Mouse (Mus musculus) liver, postnatal 0 days (tissue): ENCODE results near the gene Ifna5. TPM values are rescaled to one million over a fixed set of nuclear protein-coding genes. Genes with fewer than 3 reads are reported as not detected.
A peak's percentile ranks its signal among the peaks of the same experiment; 100 is the strongest.
"Not testable (repeated sequence)": the region's sequence is repeated elsewhere in the genome, so short reads cannot be mapped to it uniquely, and the experiment has no call there.

ENCODE experiments used
- ATAC-seq: fragments of 200-750 bp; cut with Nextera tagmentation; 2 replicates; pipeline ENCODE4 v1.8.0; 2017; ENCODE audit warnings: mild to moderate bottlenecking, moderate library complexity
- DNase-seq: peaks from one replicate; pipeline ENCODE4 v3.0.0-alpha.2; 2016
- H3K27ac ChIP-seq: fragments of 300-500 bp; sonication (generic); 2 replicates; pipeline ENCODE4 v1.5.1; 2014; ENCODE audit warnings: antibody characterized with exemption, moderate library complexity, mild to moderate bottlenecking, low read depth
- H3K27me3 ChIP-seq: fragments of 300-500 bp; sonication (generic); 2 replicates; pipeline ENCODE4 v1.6.1; 2014; ENCODE audit warnings: low read length, control low read depth, mixed read lengths; ENCODE audit not compliant: insufficient read depth
- H3K36me3 ChIP-seq: fragments of 300-500 bp; sonication (generic); replicated peaks from 2 replicates; pipeline ENCODE4 v1.6.1; 2014; ENCODE audit warnings: mild to moderate bottlenecking, control low read depth, low read length, moderate library complexity, mixed read lengths; ENCODE audit not compliant: insufficient read depth
- H3K4me1 ChIP-seq: fragments of 300-500 bp; sonication (generic); 2 replicates; pipeline ENCODE4 v1.6.1; 2014; ENCODE audit warnings: antibody characterized with exemption, mild to moderate bottlenecking, control low read depth; ENCODE audit not compliant: insufficient read depth
- H3K4me2 ChIP-seq: fragments of 300-500 bp; sonication (generic); 2 replicates; pipeline ENCODE4 v1.6.1; 2014; ENCODE audit warnings: low read depth, mild to moderate bottlenecking, low read length, moderate library complexity, mixed read lengths
- H3K4me3 ChIP-seq: fragments of 300-500 bp; sonication (generic); 2 replicates; pipeline ENCODE4 v1.5.1; 2014; ENCODE audit warnings: low read depth, low read length
- H3K9ac ChIP-seq: fragments of 300-500 bp; sonication (generic); replicated peaks from 2 replicates; pipeline ENCODE4 v1.6.1; 2014; ENCODE audit warnings: mild to moderate bottlenecking, moderate library complexity
- H3K9me3 ChIP-seq: fragments of 300-500 bp; sonication (generic); 2 replicates; pipeline ENCODE4 v1.6.1; 2016; ENCODE audit warnings: mild to moderate bottlenecking, control low read depth, low read length, mixed read lengths
- CTCF ChIP-seq: sonication (generic); IDR thresholded peaks from 2 replicates; pipeline ENCODE4 v1.5.1; 2016; ENCODE audit warnings: antibody characterized with exemption, low read depth
- EP300 ChIP-seq: IDR thresholded peaks from 2 replicates; pipeline ENCODE4 v1.6.1; 2016; ENCODE audit warnings: antibody characterized with exemption, low read depth, mild to moderate bottlenecking
- WGBS: fragments of 180-500 bp; shearing (Covaris S2); extraction: QIAGEN DNeasy Blood & Tissue Kit; methylation state at CpG from one replicate; pipeline ENCODE4 v1.1.7; 2014; ENCODE audit not compliant: insufficient replicate concordance; 5-methylcytosine and 5-hydroxymethylcytosine counted together
- polyA plus RNA-seq: library from polyadenylated mRNA; unstranded; fragments of >200 nt; fragmentation: Nextera tagmentation; extraction: Ambion mirVana; gene quantifications from 2 replicates; pipeline ENCODE4 v1.2.1, GENCODE M21; 2015

Ifna5 gene
- polyA plus RNA-seq, 1 experiment from 2014 or later, result not detected

DNA sequence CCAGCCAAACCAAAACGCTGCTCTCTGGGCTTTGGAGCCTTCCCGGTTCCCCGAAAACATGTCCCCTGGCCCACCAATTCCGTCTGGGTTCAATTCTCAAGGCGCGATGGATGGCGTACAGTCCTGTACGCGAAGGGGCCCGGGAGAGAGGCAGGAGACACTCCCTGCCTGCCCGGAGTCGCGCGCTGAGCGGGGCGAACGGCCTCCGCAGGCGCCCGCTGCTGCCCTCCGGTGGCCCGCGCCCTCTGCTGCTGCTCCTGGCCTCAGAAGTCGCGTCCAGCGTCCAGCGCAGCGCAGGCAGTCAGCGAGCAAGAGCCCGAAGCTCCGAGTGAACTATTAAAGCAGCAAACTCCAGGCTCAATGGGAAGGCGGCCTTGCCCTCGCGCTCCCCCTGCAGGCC is 29.6 kb upstream of the Ifna5 start:
- not testable (repeated sequence) for H3K4me3 ChIP-seq, H3K36me3 ChIP-seq, H3K9me3 ChIP-seq, H3K27ac ChIP-seq, H3K4me2 ChIP-seq, H3K4me1 ChIP-seq, ATAC-seq, H3K27me3 ChIP-seq, DNase-seq, H3K9ac ChIP-seq
- peak; percentile 41 for TF ChIP-seq CTCF
- WGBS, result no CpG with 5 or more reads among the region's 34 CpGs

DNA sequence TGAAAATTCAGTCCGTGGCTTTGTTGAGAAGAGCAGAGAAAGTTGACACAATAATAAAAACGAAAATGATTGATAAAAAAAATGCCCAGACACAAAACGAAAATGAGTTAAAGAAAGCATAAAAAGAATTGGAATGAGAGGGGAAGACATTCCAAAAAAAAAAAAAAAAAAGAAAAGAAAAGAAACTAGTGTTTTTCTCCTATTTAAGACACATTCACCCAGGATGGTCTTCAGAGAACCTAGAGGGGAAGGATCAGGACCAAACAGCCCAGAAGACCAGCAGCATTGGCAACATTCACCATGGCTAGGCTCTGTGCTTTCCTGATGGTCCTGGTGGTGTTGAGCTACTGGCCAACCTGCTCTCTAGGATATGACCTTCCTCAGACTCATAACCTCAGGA is 19.4 kb upstream of the Ifna5 start, which contains the start of gene Ifna7:
TSS of gene Ifna7 (plus strand) at position 301 of the 400 bp plus-strand sequence.
- Histone ChIP-seq H3K27ac (no peak within 1 kb of the TSS), H3K9ac (no peak within 1 kb of the TSS), H3K36me3 (no peaks in the 10 kb centered on the region), H3K9me3 (no peaks in the 10 kb centered on the region), H3K4me3 (no peak within 1 kb of the TSS), H3K4me2 (no peak within 1 kb of the TSS), H3K27me3 (no peaks in the 10 kb centered on the region), H3K4me1 (no peaks in the 10 kb centered on the region)
- DNase-seq (no peak), ATAC-seq (no peak)
- TF ChIP-seq EP300 (no peak), CTCF (no peak)
- WGBS, result 53% methylated on average over 3 of the region's 3 CpGs

DNA sequence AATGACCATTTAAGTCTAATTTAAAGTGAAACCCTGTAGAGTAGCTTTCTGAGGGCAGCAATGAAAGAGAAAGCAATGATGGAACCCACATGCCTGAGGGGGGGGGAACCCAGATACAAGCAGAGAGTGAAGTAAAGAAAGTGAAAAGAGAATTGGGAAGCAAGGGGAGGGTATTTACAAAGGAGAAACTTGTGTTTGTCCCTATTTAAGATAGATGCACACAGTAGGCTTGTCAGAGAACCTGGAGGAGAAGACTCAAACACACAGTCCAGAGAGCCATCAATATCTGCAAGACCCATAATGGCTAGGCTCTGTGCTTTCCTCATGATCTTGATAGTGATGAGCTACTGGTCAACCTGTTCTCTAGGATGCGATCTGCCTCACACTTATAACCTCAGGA is 15.7 kb upstream of the Ifna5 start, which contains the start of gene Ifna11:
TSS of gene Ifna11 (plus strand) at position 301 of the 400 bp plus-strand sequence.
- Histone ChIP-seq H3K9ac (no peak within 1 kb of the TSS), H3K27me3 (no peaks in the 10 kb centered on the region), H3K4me2 (no peak within 1 kb of the TSS), H3K9me3 (no peaks in the 10 kb centered on the region), H3K36me3 (no peaks in the 10 kb centered on the region), H3K4me1 (no peaks in the 10 kb centered on the region), H3K27ac (no peak within 1 kb of the TSS), H3K4me3 (no peak within 1 kb of the TSS)
- 60% methylated on average over 1 of the region's 1 CpGs for WGBS
- ATAC-seq (no peak), DNase-seq (no peak)
- no peak for TF ChIP-seq CTCF
- no peak for TF ChIP-seq EP300

DNA sequence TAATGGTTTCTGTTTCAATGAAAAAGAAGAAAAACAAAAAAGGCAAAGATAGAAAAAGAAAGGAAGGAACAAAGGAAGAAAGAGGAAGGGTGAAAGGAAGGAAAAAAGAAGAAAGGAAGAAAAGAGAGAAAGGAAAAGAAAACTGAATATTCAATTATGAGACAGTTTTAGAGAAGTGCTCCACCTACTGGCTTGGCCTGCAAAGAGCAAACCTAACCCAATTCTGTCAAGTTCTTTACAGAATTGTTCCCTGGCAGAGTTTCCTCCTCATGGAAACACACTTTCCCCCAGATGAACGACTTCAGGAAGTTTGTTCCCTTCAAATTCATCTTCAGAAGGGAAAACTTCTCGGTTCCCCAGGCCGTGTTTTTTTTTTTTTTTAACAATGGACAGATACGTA is 12.3 kb upstream of the Ifna5 start:
- H3K27me3 ChIP-seq, result no peaks in the 10 kb centered on the region
- no peak overlapping the region for H3K4me3 ChIP-seq
- H3K4me1 ChIP-seq, result no peaks in the 10 kb centered on the region
- DNase-seq (no peak), ATAC-seq (no peak)
- no peak overlapping the region for H3K9ac ChIP-seq
- WGBS, result 23% methylated on average over 4 of the region's 4 CpGs
- H3K36me3 ChIP-seq, result no peaks in the 10 kb centered on the region
- no peaks in the 10 kb centered on the region for H3K9me3 ChIP-seq
- H3K4me2 ChIP-seq, result no peak overlapping the region
- H3K27ac ChIP-seq, result no peak overlapping the region
- TF ChIP-seq EP300 (no peak), CTCF (peak; percentile 53)

DNA sequence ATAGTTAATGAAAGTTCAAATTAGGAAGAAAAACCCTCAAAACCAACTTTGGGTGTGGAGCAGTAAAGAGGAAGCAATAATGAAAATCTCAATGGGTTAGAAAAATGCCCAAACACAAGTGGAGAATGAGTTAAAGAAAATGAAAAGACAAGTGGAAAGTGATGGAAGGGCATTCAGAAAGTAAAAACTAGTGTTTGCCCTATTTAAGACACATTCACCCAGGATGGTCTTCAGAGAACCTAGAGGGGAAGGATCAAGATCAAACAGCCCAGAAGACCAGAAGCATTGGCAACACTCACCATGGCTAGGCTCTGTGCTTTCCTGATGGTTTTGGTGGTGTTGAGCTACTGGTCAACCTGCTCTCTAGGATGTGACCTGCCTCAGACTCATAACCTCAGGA is 8.2 kb upstream of the Ifna5 start, which contains the start of gene Ifna6:
TSS of gene Ifna6 (plus strand) at position 301 of the 400 bp plus-strand sequence.
- not testable (repeated sequence) for H3K4me2 ChIP-seq, H3K9ac ChIP-seq, ATAC-seq, H3K4me3 ChIP-seq, H3K4me1 ChIP-seq, H3K27ac ChIP-seq, H3K27me3 ChIP-seq, DNase-seq, H3K9me3 ChIP-seq, H3K36me3 ChIP-seq

DNA sequence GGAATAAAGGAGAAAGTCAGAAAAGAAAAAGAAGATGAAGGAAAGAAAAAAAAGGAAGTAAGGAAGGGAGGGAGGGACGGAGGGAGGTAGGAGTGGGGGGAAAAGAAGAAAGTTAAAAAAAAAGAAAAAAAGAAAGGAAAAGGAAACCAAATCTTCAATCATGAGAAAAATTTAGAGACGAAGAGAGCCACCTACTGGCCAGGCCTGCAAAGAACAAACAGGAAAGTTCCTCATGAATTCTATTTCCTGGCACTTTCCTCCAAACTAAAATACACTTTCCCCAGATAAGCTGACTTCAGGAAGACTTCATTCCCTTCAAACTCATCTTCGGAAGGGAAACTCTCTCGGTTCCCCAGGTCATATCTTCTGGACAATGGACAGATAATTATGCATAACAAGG is 4.8 kb upstream of the Ifna5 start:
- no peak overlapping the region for H3K4me3 ChIP-seq
- TF ChIP-seq CTCF (peak; percentile 44), EP300 (no peak)
- no peak overlapping the region for H3K27ac ChIP-seq
- no peak overlapping the region for H3K4me2 ChIP-seq
- H3K36me3 ChIP-seq, result no peaks in the 10 kb centered on the region
- no peaks in the 10 kb centered on the region for H3K27me3 ChIP-seq
- H3K9me3 ChIP-seq, result no peaks in the 10 kb centered on the region
- DNase-seq, result no peak
- H3K4me1 ChIP-seq, result no peaks in the 10 kb centered on the region
- no peak for ATAC-seq
- H3K9ac ChIP-seq, result no peak overlapping the region
- 24% methylated on average over 4 of the region's 4 CpGs for WGBS

DNA sequence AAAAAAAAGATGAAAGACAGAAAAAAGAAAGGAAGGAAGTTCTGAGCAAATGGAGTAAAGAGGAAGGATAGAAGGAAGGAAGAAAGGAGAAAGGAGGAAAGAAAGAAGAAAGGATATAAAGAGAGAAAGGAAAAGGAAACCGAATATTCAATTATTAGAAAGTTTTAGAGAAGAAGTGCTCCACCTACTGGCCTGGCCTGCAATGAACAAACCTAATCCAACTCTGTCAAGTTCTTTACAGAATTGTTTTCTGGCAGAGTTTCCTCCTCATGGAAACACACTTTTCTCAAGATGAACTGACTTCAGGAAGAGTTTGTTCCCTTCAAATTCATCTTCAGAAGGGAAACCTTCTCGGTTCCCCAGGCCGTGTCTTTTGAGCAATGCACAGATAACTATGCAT is 3.5 kb downstream of the Ifna5 start:
- DNase-seq (no peak), ATAC-seq (no peak)
- Histone ChIP-seq H3K4me2 (no peak overlapping the region), H3K36me3 (no peaks in the 10 kb centered on the region), H3K27me3 (no peaks in the 10 kb centered on the region), H3K4me3 (no peak overlapping the region), H3K4me1 (no peaks in the 10 kb centered on the region), H3K27ac (no peak overlapping the region), H3K9me3 (no peaks in the 10 kb centered on the region), H3K9ac (no peak overlapping the region)
- WGBS, result 28% methylated on average over 3 of the region's 3 CpGs
- TF ChIP-seq CTCF, result peak; percentile 51
- no peak for TF ChIP-seq EP300
